Comparison of ENCODE assay signal across 8 mouse cellular contexts in genomic region chr2:167634338-167634770, GRCm38 (mm10). TPM values are rescaled to one million over a fixed set of nuclear protein-coding genes. Genes with fewer than 3 reads are reported as not detected.
DNase-seq lines count a peak whose midpoint lies in the region; ATAC-seq lines count a peak whose summit lies in the region.

No protein-coding gene starts in this region.

- H3K9me3 ChIP-seq in hindbrain, embryonic 15.5 days, result no peaks in the 10 kb centered on the region

- peaks cover 37% of the 10 kb centered on the region for H3K4me1 ChIP-seq in hindbrain, embryonic 15.5 days (replicated peaks)

- WGBS in hindbrain, embryonic 15.5 days, result 1% methylated on average over 15 of the region's 15 CpGs

- no peaks in the 10 kb centered on the region for H3K36me3 ChIP-seq in hindbrain, embryonic 15.5 days

- DNase-seq in T-cell, adult 2 months (ENCODE audit: low spot score), result peak; percentile 97
- DNase-seq in cerebellum, postnatal 36 days, result peak; percentile 93 to 96
- DNase-seq in frontal cortex, postnatal 36 days (ENCODE audit: low spot score in 2 of 2), result peak; percentile 94 to 98
- peak; percentile 98 for DNase-seq in left cerebral cortex, adult 11 months (ENCODE audit: low spot score)
- DNase-seq in lung, postnatal 4 days, result peak; percentile 95
- peak; percentile 100 for DNase-seq in retina, postnatal 7 days (ENCODE audit: low read depth, low spot score)
- peak; percentile 63 for DNase-seq in urinary bladder, adult 2 months (ENCODE audit: low spot score)

- H3K4me3 ChIP-seq in hindbrain, embryonic 15.5 days, result peak overlapping the region; percentile 33

- H3K4me2 ChIP-seq in hindbrain, embryonic 15.5 days, result peak overlapping the region; percentile 62

- peak overlapping the region; percentile 39; the same call in 1 of the 2 replicates for H3K9ac ChIP-seq in hindbrain, embryonic 15.5 days

- peak; percentile 78 for ATAC-seq in hindbrain, embryonic 15.5 days (ENCODE audit: low FRiP score, low read depth)

- no peaks in the 10 kb centered on the region for H3K27me3 ChIP-seq in hindbrain, embryonic 15.5 days

- peak overlapping the region; percentile 85 for H3K27ac ChIP-seq in hindbrain, embryonic 15.5 days (replicated peaks)

RNA-seq across cellular contexts. Expression of gene Ube2v1, which starts 2.5 kb away (rescaled TPM):
- 334 and 356 TPM in 2 replicates for polyA plus RNA-seq in hindbrain, embryonic 15.5 days (2015; fragmentation: Nextera tagmentation; extraction: Ambion mirVana)
- 111 and 152 TPM in 2 replicates for polyA plus RNA-seq in urinary bladder, adult 2 months (2012; rRNA removed)

RNA-seq across cellular contexts. Expression of gene Gm20431, which starts 26.9 kb away (rescaled TPM):
- 8.6 and 11.5 TPM in 2 replicates for polyA plus RNA-seq in hindbrain, embryonic 15.5 days (2015; fragmentation: Nextera tagmentation; extraction: Ambion mirVana)
- polyA plus RNA-seq in urinary bladder, adult 2 months (2012; rRNA removed), result not detected in 2 replicates

RNA-seq across cellular contexts. Expression of gene Cebpb, which starts 54.4 kb away (rescaled TPM):
- polyA plus RNA-seq in hindbrain, embryonic 15.5 days (2015; fragmentation: Nextera tagmentation; extraction: Ambion mirVana), result 3.2 and 3.3 TPM in 2 replicates
- 57.1 and 69.7 TPM in 2 replicates for polyA plus RNA-seq in urinary bladder, adult 2 months (2012; rRNA removed)

RNA-seq across cellular contexts. Expression of gene Tmem189, which starts 55.3 kb away (rescaled TPM):
- polyA plus RNA-seq in hindbrain, embryonic 15.5 days (2015; fragmentation: Nextera tagmentation; extraction: Ambion mirVana), result 39.4 and 42.5 TPM in 2 replicates
- polyA plus RNA-seq in urinary bladder, adult 2 months (2012; rRNA removed), result 46.0 and 48.4 TPM in 2 replicates

Comparison
In these comparisons a context has a peak if more than half of its experiments do, and no peak if none do; other contexts are left out.
1. Peak in every context shown above with its lines: DNase-seq, ATAC-seq, H3K4me3 ChIP-seq and H3K27ac ChIP-seq.
2. RNA of gene Cebpb, which starts 54.4 kb away (polyA plus RNA-seq): 57.1 to 69.7 TPM in urinary bladder, adult 2 months; 3.2 to 3.3 TPM in hindbrain, embryonic 15.5 days; every median in the first group is over 10 times any median in the second.